Mouse (Mus musculus) liver, postnatal 0 days (tissue): ENCODE measurements at regions not wholly inside any gene's neighbourhood (a gene's known extent, or its start where the extent isn't known, plus 50 kb on each side); places are given as distances from the start of the nearest gene placed in this dataset.

ENCODE experiments used
- CTCF ChIP-seq: sonication (generic); IDR thresholded peaks from 2 replicates; pipeline ENCODE4 v1.5.1; 2016; ENCODE audit warnings: antibody characterized with exemption, low read depth
- EP300 ChIP-seq: IDR thresholded peaks from 2 replicates; pipeline ENCODE4 v1.6.1; 2016; ENCODE audit warnings: antibody characterized with exemption, low read depth, mild to moderate bottlenecking

DNA sequence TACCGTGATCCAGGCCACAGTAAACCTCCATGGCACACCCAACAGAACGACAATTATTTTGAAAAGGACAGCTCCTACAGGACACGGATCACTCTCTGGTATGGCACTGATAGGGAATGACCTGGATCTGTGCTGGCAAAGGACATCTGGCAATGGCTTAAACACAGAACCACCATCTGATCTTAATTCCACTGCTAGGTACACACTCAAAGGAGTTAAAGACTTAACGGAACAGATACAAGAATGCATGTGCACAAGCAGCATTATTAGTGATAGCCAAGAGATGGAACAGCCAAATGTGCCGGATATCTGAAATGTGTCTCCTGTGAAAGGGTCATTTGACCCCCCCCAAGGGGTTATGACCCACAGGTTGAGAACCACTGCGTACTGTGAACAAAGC is 493.0 kb upstream of the Atp11b start:
- TF ChIP-seq CTCF: no peak
- no peak for TF ChIP-seq EP300
